Mouse (Mus musculus): Measurements from ENCODE around the gene Msh5. TPM values are rescaled to one million over a fixed set of nuclear protein-coding genes. Genes with fewer than 3 reads are reported as not detected.

Msh5 gene
- total and polyA plus RNA-seq, 3 experiments: 26.3 to 29.0 TPM; not detected in 1

- peaks cover 0 to 16% of the 10 kb centered on the region in 2 experiments; a peak in 3 of 4 replicates for H3K4me1 ChIP-seq (ENCODE audit: control insufficient read depth in 1 of 2, insufficient read depth in 2 of 2, low read length in 2 of 2)
- H3K9me3 ChIP-seq (replicated peaks; ENCODE audit: insufficient read depth, low read length): no peaks in the 10 kb centered on the region
Observed at GRCm38 (mm10) chr17:35071454-35071853, 24.9 kb upstream of the Msh5 start.

DNA sequence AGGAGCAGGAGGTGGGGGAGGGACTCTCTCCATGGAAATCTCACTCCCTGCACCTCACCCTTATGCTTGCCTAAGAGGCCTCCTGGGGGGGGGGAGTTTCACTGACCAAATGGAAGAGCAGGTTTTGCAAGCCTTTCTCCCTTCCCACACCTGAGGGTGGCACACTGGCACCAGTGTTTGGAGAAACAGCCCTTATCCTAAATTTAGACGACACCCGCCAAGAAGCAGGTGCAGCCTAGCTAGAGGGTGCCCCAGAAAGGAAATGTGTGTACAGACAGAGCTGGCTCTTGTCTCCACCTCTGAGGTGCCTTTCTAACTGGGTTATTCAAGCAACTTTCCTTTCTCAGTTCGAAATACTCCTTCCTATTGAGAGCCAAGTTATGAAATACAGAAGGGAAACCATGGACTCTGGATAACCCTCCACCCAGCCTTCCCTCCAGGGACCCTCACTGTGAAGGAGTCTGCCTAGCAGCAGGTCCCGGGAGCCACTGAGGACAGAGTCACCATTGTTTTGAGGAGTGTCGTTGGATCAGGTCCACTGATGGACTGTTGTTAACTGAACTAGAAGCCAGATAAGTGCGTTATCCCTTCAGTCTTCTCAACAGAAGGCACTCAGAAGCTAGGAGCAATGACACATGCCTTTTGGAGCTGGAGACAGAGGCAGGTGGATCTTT lies 24.1 kb upstream of the Msh5 start:
- TF ChIP-seq USF2 (IDR thresholded peaks at IDR 0.05; ENCODE audit: borderline replicate concordance in 1 of 2, insufficient read depth in 1 of 2, low read depth in 1 of 2, low read length in 2 of 2) (no peak), CHD2 (IDR thresholded peaks at IDR 0.05; ENCODE audit: low read length) (no peak), CHD1 (IDR thresholded peaks at IDR 0.05; ENCODE audit: low read depth, low read length) (no peak), MYB (IDR thresholded peaks at IDR 0.05; ENCODE audit: low read depth, low read length) (0 out of 2 replicates have a peak, but pooled peaks have one; percentile 8)
- H3K36me3 ChIP-seq (ENCODE audit: control insufficient read depth in 1 of 2, insufficient read depth in 2 of 2, low read length in 2 of 2): no peaks in the 10 kb centered on the region; a peak in 1 of 4 replicates
- H3K27me3 ChIP-seq (ENCODE audit: control insufficient read depth in 1 of 2, insufficient read depth in 2 of 2, low read length in 2 of 2): no peaks in the 10 kb centered on the region
- H3K79me2 ChIP-seq (ENCODE audit: control insufficient read depth, insufficient read depth, low read length, poor library complexity): no peaks in the 10 kb centered on the region
- H3K4me3 ChIP-seq (ENCODE audit: control insufficient read depth in 1 of 2, insufficient read depth in 1 of 2, low read depth in 2 of 2, low read length in 2 of 2): no peak overlapping the region
- H3K27ac ChIP-seq (ENCODE audit: control insufficient read depth, low read depth, low read length): no peak overlapping the region
- DNase-seq (ENCODE audit: low read depth, low spot score): no peak
- H3K9ac ChIP-seq (ENCODE audit: control insufficient read depth, low read depth, low read length, poor library complexity, severe bottlenecking): no peak overlapping the region
- peaks cover 0 to 16% of the 10 kb centered on the region in 2 experiments; a peak in 3 of 4 replicates for H3K4me1 ChIP-seq (ENCODE audit: control insufficient read depth in 1 of 2, insufficient read depth in 2 of 2, low read length in 2 of 2)
- H3K9me3 ChIP-seq (replicated peaks; ENCODE audit: insufficient read depth, low read length): no peaks in the 10 kb centered on the region

More at GRCm38 (mm10) chr17:35071454-35071853, 24.9 kb upstream of the Msh5 start:
- Histone ChIP-seq H3K36me3 (ENCODE audit: control insufficient read depth in 1 of 2, insufficient read depth in 2 of 2, low read length in 2 of 2) (no peaks in the 10 kb centered on the region; a peak in 1 of 4 replicates), H3K27ac (ENCODE audit: control insufficient read depth, low read depth, low read length) (no peak overlapping the region), H3K79me2 (ENCODE audit: control insufficient read depth, insufficient read depth, low read length, poor library complexity) (no peaks in the 10 kb centered on the region), H3K4me3 (ENCODE audit: control insufficient read depth in 1 of 2, insufficient read depth in 1 of 2, low read depth in 2 of 2, low read length in 2 of 2) (no peak overlapping the region), H3K27me3 (ENCODE audit: control insufficient read depth in 1 of 2, insufficient read depth in 2 of 2, low read length in 2 of 2) (no peaks in the 10 kb centered on the region), H3K9ac (ENCODE audit: control insufficient read depth, low read depth, low read length, poor library complexity, severe bottlenecking) (no peak overlapping the region)
- no peak for DNase-seq (ENCODE audit: low read depth, low spot score)
- TF ChIP-seq SIN3A (IDR thresholded peaks at IDR 0.05; ENCODE audit: low read length): no peak
- no peak for TF ChIP-seq ZMIZ1 (IDR thresholded peaks at IDR 0.05; ENCODE audit: low read depth, low read length)

GRCm38 (mm10) chr17:35068213-35068914 lies 21.8 kb upstream of the Msh5 start:
- H3K27ac ChIP-seq (ENCODE audit: control insufficient read depth, low read depth, low read length): no peak overlapping the region
- no peaks in the 10 kb centered on the region for H3K79me2 ChIP-seq (ENCODE audit: control insufficient read depth, insufficient read depth, low read length, poor library complexity)
- DNase-seq (ENCODE audit: low read depth, low spot score): peak; percentile 50
- H3K36me3 ChIP-seq (ENCODE audit: control insufficient read depth in 1 of 2, insufficient read depth in 2 of 2, low read length in 2 of 2): no peaks in the 10 kb centered on the region; a peak in 1 of 4 replicates
- no peaks in the 10 kb centered on the region for H3K27me3 ChIP-seq (ENCODE audit: control insufficient read depth in 1 of 2, insufficient read depth in 2 of 2, low read length in 2 of 2)
- TF ChIP-seq KAT2A (conservative IDR thresholded peaks at IDR 0.05; ENCODE audit: low read depth, low read length): no peak
- peak in 1 of 2 experiments; percentile 17; a peak in 1 of 4 replicates for TF ChIP-seq EP300 (IDR thresholded peaks at IDR 0.05; ENCODE audit: low read depth in 1 of 2, low read length in 2 of 2)
- 0 out of 2 replicates have a peak, but pooled peaks have one; percentile 38 for TF ChIP-seq JUND (IDR thresholded peaks at IDR 0.05; ENCODE audit: low read depth, low read length)
- TF ChIP-seq GATA1 (IDR thresholded peaks at IDR 0.05; ENCODE audit: low read depth, low read length): peak; percentile 45; the same call in 1 of the 2 replicates
- H3K9ac ChIP-seq (ENCODE audit: control insufficient read depth, low read depth, low read length, poor library complexity, severe bottlenecking): no peak overlapping the region
- no peaks in the 10 kb centered on the region for H3K9me3 ChIP-seq (replicated peaks; ENCODE audit: insufficient read depth, low read length)
- H3K4me1 ChIP-seq (ENCODE audit: control insufficient read depth in 1 of 2, insufficient read depth in 2 of 2, low read length in 2 of 2): peaks cover 0 to 16% of the 10 kb centered on the region in 2 experiments; a peak in 3 of 4 replicates
- no peak overlapping the region for H3K4me3 ChIP-seq (ENCODE audit: control insufficient read depth in 1 of 2, insufficient read depth in 1 of 2, low read depth in 2 of 2, low read length in 2 of 2)

All from MEL (cell line).